Mouse (Mus musculus) cerebellum, postnatal 36 days (tissue): ENCODE results near the gene Samhd1.
"Not testable (repeated sequence)": the region's sequence is repeated elsewhere in the genome, so short reads cannot be mapped to it uniquely, and the experiment has no call there.

Experiments
- DNase-seq, 2 experiments: peaks; one replicate each; pipeline ENCODE4 v3.0.0; 2021 to 2022; ENCODE audit warnings: mixed read lengths in 2 of 2

The Samhd1 gene

GRCm38 (mm10) chr2:157135014-157135413 is at the start of gene Samhd1:
TSS of gene Samhd1 (minus strand) at chr2:157135265.
- peak; percentile 89 to 94 for DNase-seq

DNA sequence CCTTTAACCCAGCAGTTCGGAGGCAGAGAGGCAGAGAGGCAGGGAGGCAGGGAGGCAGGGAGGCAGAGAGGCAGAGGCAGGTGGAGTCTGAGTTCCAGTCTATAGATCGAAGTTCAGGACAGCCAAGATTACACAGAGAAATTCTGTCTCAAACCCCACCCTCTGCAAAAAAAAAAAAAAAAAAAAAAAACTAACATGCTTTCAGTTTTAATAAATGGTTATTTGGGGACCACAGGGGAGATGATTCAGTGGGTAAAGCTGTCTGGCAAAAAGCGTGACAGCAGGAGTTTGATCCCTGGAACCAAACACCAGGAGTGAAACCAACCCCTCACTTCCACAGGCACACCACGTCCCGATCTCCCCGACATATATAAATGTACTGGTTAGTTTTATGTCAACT is 43.1 kb upstream of the Samhd1 start:
- no peak for DNase-seq

DNA sequence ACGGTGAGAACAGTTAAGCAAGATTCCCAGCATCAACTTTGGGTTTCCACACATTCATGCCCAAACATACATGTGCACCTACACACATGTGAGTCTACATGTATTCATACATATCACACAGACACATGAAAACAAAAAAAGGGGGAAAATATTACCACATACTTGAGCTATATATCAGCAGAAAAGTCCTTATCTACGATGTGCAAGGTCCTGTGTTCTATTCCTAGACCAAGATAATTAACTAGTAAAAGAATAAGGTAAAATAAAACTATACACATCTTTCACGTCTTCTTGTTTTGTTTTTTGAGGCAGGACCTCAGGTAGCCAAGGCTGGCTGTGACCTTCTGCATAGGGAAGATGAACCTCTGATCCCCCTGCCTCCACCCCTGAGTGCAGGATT is 41.2 kb upstream of the Samhd1 start:
- DNase-seq: no peak

DNA sequence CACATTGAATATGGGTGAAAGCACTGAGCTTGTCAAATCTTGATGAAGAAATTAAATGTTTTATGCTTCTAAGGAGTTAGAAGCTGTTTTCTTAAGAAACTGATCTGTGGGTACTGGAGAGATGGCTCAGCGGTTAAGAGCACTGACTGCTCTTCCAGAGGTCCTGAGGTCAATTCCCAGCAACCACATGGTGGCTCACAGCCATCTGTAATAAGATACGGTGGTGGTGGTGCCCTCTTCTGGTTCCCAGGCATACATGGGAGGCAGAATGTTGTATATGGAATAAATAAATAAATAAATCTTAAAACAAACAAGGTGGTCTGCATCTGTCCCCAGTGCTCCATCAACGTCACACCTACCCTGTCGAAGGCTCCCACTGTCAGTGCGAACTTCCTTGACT is 39.4 kb upstream of the Samhd1 start:
- DNase-seq: no peak

- DNase-seq: no peak
Observed at GRCm38 (mm10) chr2:157173555-157173954, 38.5 kb upstream of the Samhd1 start.

- DNase-seq: no peak
Observed at GRCm38 (mm10) chr2:157172984-157173383, 37.9 kb upstream of the Samhd1 start.

- no peak for DNase-seq
Observed at GRCm38 (mm10) chr2:157170626-157171025, 35.6 kb upstream of the Samhd1 start.

GRCm38 (mm10) chr2:157170166-157170565 is 35.1 kb upstream of the Samhd1 start:
- no peak for DNase-seq

DNA sequence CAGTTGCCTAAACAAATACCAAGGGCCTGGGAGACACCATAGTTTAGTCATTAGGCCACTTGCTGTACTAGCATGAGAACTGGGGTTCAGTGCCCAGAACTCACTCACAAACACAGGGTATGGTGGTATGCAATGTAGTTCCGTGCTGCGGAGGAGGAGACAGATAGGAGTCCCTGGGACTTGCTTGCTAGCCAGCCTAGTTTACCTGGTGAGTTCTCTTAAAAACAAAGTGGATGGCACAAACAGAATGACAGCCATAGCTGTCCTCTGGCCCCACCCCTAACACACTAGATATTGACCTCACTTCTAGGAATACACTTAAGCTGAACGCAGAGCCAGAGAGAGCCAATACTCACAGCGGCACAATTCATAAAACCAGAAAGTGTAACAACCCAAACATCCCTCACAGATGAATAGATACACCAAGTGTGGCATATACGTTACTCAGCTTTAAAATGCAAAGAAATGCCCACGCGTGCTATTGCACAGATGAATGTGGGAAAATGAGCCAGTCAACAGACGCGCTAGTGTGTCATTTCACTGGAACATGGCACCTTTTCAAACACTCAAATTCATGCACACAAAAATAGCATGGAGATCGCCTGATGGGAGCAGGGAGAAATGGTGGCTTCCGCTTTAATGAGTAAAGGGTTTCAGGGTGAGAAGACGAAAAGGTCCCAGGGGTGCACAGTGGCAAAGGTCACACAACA is 31.5 kb upstream of the Samhd1 start:
- DNase-seq: no peak

- DNase-seq: not testable (repeated sequence)
Observed at GRCm38 (mm10) chr2:157165312-157166224, 30.5 kb upstream of the Samhd1 start.

DNA sequence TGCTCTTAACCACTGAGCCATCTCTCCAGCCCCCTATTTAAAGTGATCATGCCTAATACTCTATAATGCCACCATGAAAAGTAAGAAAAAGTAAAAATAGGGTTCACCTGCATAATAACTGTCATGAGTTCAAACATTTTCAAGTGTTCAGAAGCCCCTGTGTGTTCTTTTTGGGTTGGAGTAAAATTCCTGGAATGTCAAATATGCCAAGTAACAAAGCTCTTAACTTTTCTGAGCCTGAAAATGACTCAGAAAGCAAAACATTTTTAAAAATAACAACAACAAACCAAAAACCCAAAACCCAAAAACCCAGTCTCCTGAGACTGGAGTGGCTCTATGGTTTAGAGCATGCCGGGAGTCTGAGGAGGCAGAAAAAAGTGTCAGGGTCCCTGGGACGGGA is 29.0 kb upstream of the Samhd1 start:
- no peak for DNase-seq

DNA sequence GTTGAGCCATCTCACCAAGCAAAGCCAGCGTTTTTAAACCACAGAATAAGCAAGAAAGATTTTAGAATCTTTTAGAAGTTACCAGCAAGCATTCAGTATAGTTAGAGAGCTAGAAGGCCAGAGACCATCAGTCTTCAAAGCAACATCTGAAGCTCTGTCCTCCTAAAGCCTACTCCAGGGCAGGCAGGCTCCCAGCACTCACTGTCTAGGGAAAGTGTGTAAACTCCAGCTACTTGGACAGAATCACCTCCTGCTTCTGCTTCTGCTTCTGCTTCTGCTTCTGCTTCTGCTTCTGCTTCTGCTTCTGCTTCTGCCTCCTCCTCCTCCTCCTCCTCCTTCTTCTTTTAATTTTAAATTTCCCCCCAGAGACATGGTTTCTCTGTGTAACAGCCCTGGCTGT is 21.0 kb upstream of the Samhd1 start:
- no peak for DNase-seq

DNA sequence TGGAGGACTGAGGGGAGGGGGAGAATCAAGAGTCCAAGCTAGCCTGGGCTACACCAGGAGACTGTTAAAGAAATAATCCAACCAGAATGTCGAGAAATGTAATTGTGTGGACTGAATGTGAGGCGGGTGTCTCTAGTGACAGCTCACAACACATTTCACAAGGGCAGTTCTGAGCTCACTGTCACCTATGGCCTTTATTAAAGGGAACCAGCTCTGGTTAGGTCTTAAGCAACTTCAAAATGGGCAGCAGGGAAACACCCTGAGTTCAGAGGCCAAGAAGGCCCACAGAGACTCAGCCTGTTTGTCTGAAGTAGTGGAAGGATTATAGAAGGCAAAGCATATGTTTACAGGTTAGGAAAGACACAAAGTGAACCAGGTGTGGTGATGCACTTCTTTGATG is 18.2 kb upstream of the Samhd1 start:
- DNase-seq: no peak

DNA sequence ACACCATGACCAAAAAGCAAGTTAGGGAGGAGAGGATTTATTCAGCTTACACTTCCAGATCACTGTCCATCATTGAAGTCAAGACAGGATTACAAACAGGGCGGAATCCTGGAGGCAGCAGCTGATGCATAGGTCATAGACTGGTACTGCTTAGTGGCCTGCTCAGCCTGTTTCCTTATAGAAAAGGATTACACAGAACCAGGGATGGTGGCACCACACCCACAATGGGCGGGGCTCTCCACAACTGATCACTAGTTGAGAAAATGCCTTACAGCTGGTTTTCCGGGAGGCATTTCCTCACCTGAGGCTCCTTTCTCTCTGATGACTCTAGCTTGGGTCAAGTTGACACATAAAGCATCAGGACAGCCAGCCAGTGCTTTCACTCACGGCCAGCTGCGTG is 13.4 kb upstream of the Samhd1 start:
- no peak for DNase-seq

DNA sequence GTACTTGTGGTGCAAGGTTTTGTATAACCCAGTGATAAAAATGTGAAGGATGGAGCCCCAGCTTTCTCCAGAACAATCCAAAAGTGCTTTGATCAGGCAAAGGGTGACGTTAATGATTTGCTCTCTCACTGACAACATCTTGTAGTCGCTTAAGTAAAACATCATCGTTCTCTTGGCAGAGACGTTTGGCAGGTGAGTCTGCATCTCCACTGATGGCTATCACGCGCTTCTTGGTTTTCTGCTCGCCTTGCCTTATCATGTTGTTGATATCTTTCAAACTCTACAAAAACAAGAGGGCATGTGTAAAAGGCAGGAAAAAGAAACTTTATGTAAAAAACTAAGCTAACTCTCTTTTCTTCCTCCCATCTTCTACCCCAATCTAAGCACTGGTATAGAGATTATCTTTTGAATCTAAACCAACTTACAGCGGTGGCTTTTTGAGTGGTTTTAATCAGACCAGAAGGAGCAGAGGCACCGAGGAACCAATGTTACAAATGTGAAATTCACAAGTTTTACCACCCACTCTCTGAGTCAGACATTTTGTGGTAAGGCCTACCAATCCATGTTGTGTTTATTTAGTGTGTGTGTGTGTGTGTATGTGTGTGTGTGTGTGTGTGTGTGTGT is 12.4 kb upstream of the Samhd1 start:
- DNase-seq: no peak

GRCm38 (mm10) chr2:157145173-157145572 is 10.1 kb upstream of the Samhd1 start:
- no peak for DNase-seq

DNA sequence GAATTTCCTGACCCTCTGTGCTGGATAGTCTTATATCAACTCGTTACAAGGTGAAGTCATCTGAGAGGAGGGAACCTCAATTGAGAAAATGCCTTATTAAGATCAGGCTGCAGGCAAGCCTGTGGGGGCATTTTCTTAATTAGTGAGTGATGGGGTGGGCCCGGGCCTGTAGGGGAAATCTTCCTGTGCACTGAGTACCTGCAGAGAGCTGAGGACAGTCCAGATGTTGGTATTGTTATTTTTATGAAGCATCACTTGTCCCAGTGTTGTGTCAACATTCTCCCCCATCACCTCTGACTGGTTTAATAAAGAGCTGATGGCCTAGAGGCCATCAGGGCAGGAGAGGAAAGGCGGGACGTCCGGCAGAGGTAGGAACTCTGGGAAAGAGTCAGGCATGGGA is 9.1 kb upstream of the Samhd1 start:
- no peak for DNase-seq

- DNase-seq: no peak
Observed at GRCm38 (mm10) chr2:157141962-157142361, 6.9 kb upstream of the Samhd1 start.

DNA sequence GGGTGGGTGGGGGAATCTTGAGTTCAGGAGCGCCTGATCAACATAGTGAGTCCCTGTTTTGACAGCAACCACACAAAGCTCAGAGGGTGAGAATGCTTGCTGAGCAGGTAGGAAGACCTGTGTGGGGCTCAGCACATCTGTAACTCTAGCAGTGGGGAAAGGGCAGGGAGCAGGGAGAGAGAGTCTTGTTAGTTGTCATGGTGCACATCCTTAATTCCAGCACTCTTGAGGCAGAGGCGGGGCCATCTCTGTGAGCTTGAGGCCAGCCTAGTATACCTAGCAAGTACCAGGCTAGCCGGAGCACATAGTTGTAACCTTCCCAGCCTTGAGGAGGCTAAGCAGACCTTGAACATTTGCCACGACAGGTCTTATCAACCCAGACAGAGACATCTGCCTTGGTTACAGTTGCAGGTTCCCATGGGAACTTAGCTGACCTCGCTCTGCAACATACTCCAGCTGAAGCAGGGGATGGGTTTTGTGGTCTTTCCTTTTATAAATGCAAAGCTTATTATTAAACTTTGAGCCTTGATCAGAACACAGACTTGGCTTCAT is 4.3 kb upstream of the Samhd1 start:
- no peak for DNase-seq

DNA sequence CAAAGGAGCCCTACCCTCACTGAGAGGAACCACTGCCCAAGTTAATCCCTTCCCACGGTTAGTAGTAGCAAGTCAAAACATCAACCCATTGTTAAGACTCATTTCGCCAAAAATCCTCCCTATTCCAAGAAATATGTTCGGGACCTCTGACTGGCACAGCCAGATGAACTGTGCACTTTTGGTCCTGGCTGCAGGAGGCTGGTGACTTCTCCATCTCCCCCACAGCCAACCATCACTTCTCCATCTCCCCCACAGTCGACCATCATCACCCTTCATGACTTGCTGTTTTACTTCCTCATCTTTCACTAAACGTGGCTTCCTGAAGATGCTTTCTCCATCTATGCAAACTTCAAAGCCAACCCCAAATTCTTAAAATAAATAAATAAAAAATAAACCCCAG is 3.7 kb upstream of the Samhd1 start:
- no peak for DNase-seq

GRCm38 (mm10) chr2:157137959-157138731 is 3.1 kb upstream of the Samhd1 start:
- no peak for DNase-seq

DNA sequence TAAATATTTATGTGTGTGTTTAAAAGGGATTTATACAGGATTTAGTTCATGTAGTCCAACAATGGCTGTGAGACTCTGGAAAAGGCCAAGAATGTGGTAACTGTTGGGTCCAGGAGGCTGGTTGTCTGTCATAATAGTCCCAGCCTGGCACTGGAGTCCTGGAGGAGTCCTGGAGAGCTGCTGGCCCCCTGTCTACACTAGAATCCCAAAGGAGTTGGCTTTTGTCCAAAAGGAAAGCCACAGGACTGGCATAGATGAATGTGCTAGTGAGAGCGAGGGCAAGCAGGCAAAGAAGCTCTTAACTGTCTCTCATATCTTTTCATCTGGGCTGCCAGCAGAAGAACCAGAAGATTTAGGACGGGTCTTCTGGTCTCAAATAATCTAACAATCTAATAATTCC is 1.6 kb upstream of the Samhd1 start:
- no peak for DNase-seq

DNA sequence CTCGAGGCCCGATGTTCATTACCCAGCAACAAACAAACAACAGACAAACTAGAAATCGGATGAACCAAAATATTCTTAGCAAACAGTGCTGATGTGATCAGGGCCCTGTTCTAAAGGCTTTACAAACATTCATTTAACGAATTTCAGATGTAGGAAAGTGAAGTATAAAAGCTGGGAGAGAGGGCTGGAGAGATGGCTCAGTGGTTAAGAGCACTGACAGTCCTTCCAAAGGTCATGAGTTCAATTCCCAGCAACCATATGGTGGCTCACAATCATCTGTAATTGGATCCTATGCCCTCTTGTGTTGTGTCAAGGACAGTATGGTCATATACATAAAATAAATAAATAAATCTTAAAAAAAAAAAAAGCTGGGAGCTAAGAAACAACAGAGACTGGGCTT is 1.1 kb upstream of the Samhd1 start:
- no peak for DNase-seq
